Mouse (Mus musculus): ENCODE measurements around the gene Gm6657. TPM values are rescaled to one million over a fixed set of nuclear protein-coding genes. Genes with fewer than 3 reads are reported as not detected.
A peak's percentile ranks its signal among the peaks of the same experiment; 100 is the strongest.

Gm6657 gene
- not detected in 2 replicates for polyA plus RNA-seq (2014; fragmentation: Nextera tagmentation; extraction: Ambion mirVana)

DNA sequence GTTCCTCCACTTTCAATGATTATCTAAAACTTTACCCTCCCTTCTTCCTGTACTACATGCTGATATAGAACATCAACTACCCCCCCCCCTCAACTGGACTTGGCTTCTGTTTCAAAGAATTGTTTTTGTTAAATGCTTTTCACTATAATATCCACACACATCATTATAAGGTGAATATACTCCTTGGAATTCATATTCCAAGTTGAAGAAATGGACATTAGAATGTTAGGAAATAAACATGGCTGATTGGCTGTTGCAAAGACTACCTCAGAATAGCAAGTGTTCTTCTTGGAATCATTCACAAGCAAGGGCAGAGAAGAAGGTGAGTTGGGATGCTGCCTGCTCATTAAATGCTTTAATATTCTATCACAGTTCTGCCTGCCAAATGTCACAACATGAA lies at the start of gene Gm6657:
TSS of gene Gm6657 (plus strand) at position 301 of the 400 bp plus-strand sequence.
- H3K27me3 ChIP-seq (ENCODE audit: control insufficient read depth, insufficient read depth, low read length): no peaks in the 10 kb centered on the region
- no peak within 1 kb of the TSS for H3K4me3 ChIP-seq (replicated peaks; ENCODE audit: low read depth, low read length)
- no peak within 1 kb of the TSS for H3K9ac ChIP-seq (replicated peaks; ENCODE audit: low read length)
- DNase-seq: no peak
- no peak within 1 kb of the TSS for H3K27ac ChIP-seq (replicated peaks; ENCODE audit: low read depth, low read length)
- no peak for ATAC-seq (ENCODE audit: low FRiP score, low TSS enrichment)
- H3K4me1 ChIP-seq (ENCODE audit: control insufficient read depth, insufficient read depth, low read length): no peaks in the 10 kb centered on the region
- H3K36me3 ChIP-seq (ENCODE audit: control insufficient read depth, insufficient read depth, low read length): no peaks in the 10 kb centered on the region
- H3K9me3 ChIP-seq (ENCODE audit: control insufficient read depth, low read length): no peaks in the 10 kb centered on the region
- H3K4me2 ChIP-seq (ENCODE audit: low read length): no peak within 1 kb of the TSS

DNA sequence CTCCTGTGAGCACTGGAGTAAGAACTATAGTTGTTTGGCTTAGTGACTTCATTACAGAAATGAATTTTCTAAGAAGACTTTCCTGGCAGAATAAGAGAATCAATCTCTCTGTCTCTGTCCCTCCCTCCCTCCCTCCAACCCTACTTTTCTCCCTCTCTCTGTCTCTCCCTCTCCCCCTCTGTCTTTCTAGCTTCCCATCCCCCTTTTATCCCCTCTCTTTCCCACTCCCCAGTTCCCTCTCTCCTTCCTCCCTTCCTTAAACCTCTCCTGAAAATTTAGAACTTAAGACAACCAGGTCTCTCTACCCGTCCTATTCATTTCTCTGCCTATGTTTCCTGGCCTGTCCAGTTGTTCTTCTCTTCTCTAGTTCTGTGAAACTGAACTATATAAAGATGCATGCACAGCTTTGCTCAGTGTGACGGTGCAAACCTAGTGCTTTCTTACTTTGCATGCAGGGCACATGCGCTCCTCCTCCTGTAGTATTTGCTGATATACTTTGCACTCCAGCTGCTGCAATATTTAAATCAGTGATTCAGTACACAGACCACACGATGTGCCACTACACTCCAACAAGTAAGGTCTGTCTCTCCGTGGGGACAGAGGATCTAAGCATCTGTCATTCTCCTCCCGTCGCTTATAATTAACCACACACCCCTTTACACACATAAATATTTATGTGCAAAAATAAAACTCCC lies 40.6 kb upstream of the Gm6657 start:
- DNase-seq (peak; percentile 85), ATAC-seq (ENCODE audit: low FRiP score, low TSS enrichment) (peak; percentile 93)
- peaks cover 31% of the 10 kb centered on the region for H3K4me1 ChIP-seq (ENCODE audit: control insufficient read depth, insufficient read depth, low read length)
- H3K36me3 ChIP-seq (ENCODE audit: control insufficient read depth, insufficient read depth, low read length): no peaks in the 10 kb centered on the region
- H3K4me2 ChIP-seq (ENCODE audit: low read length): peak overlapping the region; percentile 33
- 9% methylated on average over 7 of the region's 7 CpGs for WGBS
- no peaks in the 10 kb centered on the region for H3K27me3 ChIP-seq (ENCODE audit: control insufficient read depth, insufficient read depth, low read length)
- H3K4me3 ChIP-seq (replicated peaks; ENCODE audit: low read depth, low read length): no peak overlapping the region
- H3K27ac ChIP-seq (replicated peaks; ENCODE audit: low read depth, low read length): peak overlapping the region; percentile 58
- no peaks in the 10 kb centered on the region for H3K9me3 ChIP-seq (ENCODE audit: control insufficient read depth, low read length)
- H3K9ac ChIP-seq (replicated peaks; ENCODE audit: low read length): 0 out of 2 replicates have a peak overlapping the region, but pooled peaks have one; percentile 4

DNA sequence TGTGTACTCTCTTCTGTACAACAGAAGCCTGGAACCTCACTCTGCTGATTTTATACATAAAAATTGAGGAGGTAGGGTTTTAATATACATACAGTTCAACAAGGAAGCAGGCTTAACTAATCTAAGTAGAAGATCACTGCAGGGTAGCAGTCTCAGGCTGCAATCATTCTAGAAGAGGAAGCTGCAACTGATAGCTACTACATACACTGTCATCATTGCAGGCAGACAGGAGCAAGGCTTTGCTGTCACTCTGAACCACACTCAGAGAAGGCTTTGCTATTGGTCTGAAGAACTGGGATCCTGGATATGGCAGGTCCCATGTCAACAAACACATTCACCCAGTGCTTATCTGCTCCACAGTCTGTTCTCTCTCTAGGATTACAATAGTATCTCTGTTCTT lies 23.9 kb upstream of the Gm6657 start:
- Histone ChIP-seq H3K9me3 (ENCODE audit: control insufficient read depth, low read length) (no peaks in the 10 kb centered on the region), H3K4me3 (replicated peaks; ENCODE audit: low read depth, low read length) (no peak overlapping the region), H3K4me1 (ENCODE audit: control insufficient read depth, insufficient read depth, low read length) (no peaks in the 10 kb centered on the region), H3K36me3 (ENCODE audit: control insufficient read depth, insufficient read depth, low read length) (no peaks in the 10 kb centered on the region), H3K27me3 (ENCODE audit: control insufficient read depth, insufficient read depth, low read length) (no peaks in the 10 kb centered on the region), H3K9ac (replicated peaks; ENCODE audit: low read length) (no peak overlapping the region), H3K4me2 (ENCODE audit: low read length) (no peak overlapping the region), H3K27ac (replicated peaks; ENCODE audit: low read depth, low read length) (no peak overlapping the region)
- ATAC-seq (ENCODE audit: low FRiP score, low TSS enrichment) (no peak), DNase-seq (no peak)

DNA sequence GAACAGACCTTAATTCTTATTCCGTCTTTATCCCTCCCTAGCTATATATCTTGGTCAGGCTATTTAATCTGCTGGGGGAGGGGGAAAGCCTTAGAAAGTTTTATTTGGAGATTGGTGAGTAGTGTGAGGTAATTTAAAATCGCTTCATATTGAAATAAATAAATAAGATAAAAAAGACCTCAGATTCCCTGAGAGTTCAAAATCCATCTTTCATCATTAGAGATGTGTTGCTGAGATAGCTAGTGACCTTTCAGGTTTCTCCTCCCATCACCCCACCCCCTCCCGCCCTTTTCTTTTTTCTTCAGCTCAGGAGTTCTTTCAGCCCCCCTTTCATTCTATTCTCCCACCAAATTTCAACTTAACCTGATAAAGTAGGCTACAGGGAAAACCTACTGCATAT lies 20.1 kb upstream of the Gm6657 start:
- H3K27me3 ChIP-seq (ENCODE audit: control insufficient read depth, insufficient read depth, low read length): no peaks in the 10 kb centered on the region
- no peaks in the 10 kb centered on the region for H3K36me3 ChIP-seq (ENCODE audit: control insufficient read depth, insufficient read depth, low read length)
- H3K4me1 ChIP-seq (ENCODE audit: control insufficient read depth, insufficient read depth, low read length): peaks cover 5% of the 10 kb centered on the region; the same call in 1 of the 2 replicates
- WGBS: 82% methylated on average over 3 of the region's 3 CpGs
- H3K4me3 ChIP-seq (replicated peaks; ENCODE audit: low read depth, low read length): no peak overlapping the region
- H3K4me2 ChIP-seq (ENCODE audit: low read length): no peak overlapping the region
- DNase-seq (no peak), ATAC-seq (ENCODE audit: low FRiP score, low TSS enrichment) (no peak)
- H3K9ac ChIP-seq (replicated peaks; ENCODE audit: low read length): no peak overlapping the region
- no peaks in the 10 kb centered on the region for H3K9me3 ChIP-seq (ENCODE audit: control insufficient read depth, low read length)
- no peak overlapping the region for H3K27ac ChIP-seq (replicated peaks; ENCODE audit: low read depth, low read length)

DNA sequence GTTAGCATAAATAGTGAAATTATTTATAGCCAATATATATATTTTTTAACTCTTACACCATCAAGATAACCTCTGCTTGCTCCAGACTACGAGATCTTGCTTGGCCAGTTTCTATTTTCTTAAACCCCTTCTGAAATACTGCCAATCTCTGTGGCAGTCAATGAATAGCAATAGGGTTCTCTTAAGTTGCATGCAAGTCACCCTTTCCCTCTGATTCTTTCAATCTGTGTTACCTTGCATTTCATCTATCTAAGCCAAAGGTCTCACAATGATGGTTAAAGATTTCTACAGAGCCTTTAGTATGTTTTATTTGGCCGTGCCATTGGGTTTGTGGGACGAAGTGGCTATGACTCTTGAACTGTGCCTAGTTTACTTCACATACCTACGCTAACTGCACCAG lies 19.4 kb upstream of the Gm6657 start:
- Histone ChIP-seq H3K4me2 (ENCODE audit: low read length) (no peak overlapping the region), H3K4me3 (replicated peaks; ENCODE audit: low read depth, low read length) (no peak overlapping the region), H3K36me3 (ENCODE audit: control insufficient read depth, insufficient read depth, low read length) (no peaks in the 10 kb centered on the region), H3K9me3 (ENCODE audit: control insufficient read depth, low read length) (no peaks in the 10 kb centered on the region), H3K4me1 (ENCODE audit: control insufficient read depth, insufficient read depth, low read length) (peaks cover 5% of the 10 kb centered on the region; the same call in 1 of the 2 replicates), H3K27me3 (ENCODE audit: control insufficient read depth, insufficient read depth, low read length) (no peaks in the 10 kb centered on the region), H3K27ac (replicated peaks; ENCODE audit: low read depth, low read length) (no peak overlapping the region), H3K9ac (replicated peaks; ENCODE audit: low read length) (no peak overlapping the region)
- ATAC-seq (ENCODE audit: low FRiP score, low TSS enrichment) (no peak), DNase-seq (no peak)
- 91% methylated on average over 4 of the region's 4 CpGs for WGBS

DNA sequence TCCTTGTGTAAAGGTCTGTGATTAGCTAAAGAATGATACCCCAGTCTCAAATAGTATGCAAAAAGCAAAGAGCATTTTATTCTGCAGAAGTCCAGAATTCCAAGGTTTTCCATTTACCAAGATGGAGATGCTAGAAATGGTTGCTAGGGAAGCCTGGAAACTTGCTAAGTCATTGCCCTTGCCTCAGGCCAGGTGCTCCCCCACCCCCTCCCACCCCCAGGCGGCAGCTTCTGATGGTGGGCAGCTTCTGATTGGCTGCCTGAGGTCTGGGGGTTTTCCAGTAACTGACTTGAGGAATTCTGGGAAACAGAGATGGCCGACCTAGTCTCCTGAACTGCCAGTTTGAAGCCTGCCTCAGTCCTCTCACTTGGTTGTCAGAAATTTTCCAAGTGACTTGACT lies 12.6 kb upstream of the Gm6657 start:
- Histone ChIP-seq H3K4me3 (replicated peaks; ENCODE audit: low read depth, low read length) (no peak overlapping the region), H3K4me1 (ENCODE audit: control insufficient read depth, insufficient read depth, low read length) (peaks cover 5% of the 10 kb centered on the region; the same call in 1 of the 2 replicates), H3K9ac (replicated peaks; ENCODE audit: low read length) (no peak overlapping the region), H3K9me3 (ENCODE audit: control insufficient read depth, low read length) (no peaks in the 10 kb centered on the region), H3K36me3 (ENCODE audit: control insufficient read depth, insufficient read depth, low read length) (no peaks in the 10 kb centered on the region), H3K27ac (replicated peaks; ENCODE audit: low read depth, low read length) (no peak overlapping the region), H3K4me2 (ENCODE audit: low read length) (no peak overlapping the region), H3K27me3 (ENCODE audit: control insufficient read depth, insufficient read depth, low read length) (no peaks in the 10 kb centered on the region)
- WGBS: 52% methylated on average over 2 of the region's 2 CpGs
- no peak for ATAC-seq (ENCODE audit: low FRiP score, low TSS enrichment)
- DNase-seq: no peak

DNA sequence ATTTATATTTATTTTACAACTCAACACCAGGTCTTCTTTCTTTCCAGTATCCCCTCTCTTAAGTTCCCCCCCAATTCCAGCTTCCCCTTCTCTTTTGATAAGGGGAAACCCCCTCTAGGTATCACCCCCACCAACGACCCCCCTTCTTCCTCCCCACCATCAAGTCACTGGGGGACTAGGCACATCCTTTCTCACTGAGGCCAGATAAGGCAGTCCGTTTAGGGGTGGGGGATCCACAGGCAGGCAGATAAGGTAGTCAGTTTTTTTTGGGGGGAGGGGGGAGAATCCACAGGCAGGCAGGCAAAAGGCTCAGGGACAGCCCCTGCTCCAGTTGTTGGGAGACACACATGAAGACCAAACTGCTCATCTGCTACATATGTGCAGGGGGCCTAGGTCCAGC lies 1.3 kb downstream of the Gm6657 start:
- H3K36me3 ChIP-seq (ENCODE audit: control insufficient read depth, insufficient read depth, low read length): no peaks in the 10 kb centered on the region
- 68% methylated on average over 2 of the region's 2 CpGs for WGBS
- H3K9me3 ChIP-seq (ENCODE audit: control insufficient read depth, low read length): no peaks in the 10 kb centered on the region
- no peak overlapping the region for H3K9ac ChIP-seq (replicated peaks; ENCODE audit: low read length)
- H3K4me3 ChIP-seq (replicated peaks; ENCODE audit: low read depth, low read length): no peak overlapping the region
- H3K4me1 ChIP-seq (ENCODE audit: control insufficient read depth, insufficient read depth, low read length): no peaks in the 10 kb centered on the region
- no peak overlapping the region for H3K27ac ChIP-seq (replicated peaks; ENCODE audit: low read depth, low read length)
- ATAC-seq (ENCODE audit: low FRiP score, low TSS enrichment): no peak
- DNase-seq: no peak
- H3K27me3 ChIP-seq (ENCODE audit: control insufficient read depth, insufficient read depth, low read length): no peaks in the 10 kb centered on the region
- no peak overlapping the region for H3K4me2 ChIP-seq (ENCODE audit: low read length)

DNA sequence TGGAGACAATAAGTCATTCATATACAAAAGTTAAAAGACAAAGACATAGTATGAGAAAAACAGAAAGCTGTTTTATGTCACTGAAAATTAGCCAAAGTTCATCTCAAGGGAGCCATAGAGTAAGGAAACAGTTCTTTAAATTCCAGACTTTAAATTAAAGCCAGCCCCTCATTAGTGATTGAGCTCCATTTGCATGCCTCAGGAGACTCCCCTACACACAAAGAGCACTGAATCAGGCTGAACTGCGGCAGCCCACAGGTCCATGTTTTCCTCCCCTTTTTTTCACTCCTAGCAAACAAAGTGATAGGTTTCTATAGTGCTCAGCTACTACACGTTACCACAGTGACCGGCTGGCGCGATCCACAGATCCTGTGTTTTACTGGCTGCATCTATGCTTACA lies 9.6 kb downstream of the Gm6657 start:
- DNase-seq: peak; percentile 5

DNA sequence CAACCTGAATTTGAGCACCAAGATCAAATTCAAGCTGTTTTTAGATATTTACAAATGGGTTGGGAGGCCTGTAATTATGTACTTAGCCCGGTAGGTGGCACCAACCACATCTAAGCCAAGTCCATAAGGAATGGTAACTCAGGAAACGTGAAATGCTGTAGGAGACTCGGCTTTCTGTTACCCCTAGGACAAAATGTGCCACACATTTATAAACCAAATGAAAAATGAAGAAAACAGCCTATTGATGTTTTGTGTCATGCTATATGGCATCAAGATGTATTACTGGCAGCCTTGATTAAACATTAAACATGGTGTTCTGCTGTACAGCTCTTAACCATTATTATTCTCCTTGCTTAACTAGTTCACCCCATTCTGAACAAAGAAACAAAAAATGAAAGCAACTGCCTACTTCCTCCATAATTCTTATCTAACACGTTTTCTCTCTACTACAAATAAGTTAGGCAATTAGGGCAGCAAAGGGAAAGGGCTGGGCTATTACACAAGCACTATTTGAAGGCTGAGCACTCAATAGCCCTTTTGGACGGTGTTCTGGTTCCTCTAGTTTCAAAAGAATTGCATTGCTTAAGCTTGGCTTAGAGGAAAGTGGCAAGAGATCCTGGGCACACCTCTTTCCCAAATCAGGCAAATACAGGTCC lies 12.0 kb downstream of the Gm6657 start:
- DNase-seq (peak; percentile 89), ATAC-seq (ENCODE audit: low FRiP score, low TSS enrichment) (no peak)
- 16% methylated on average over 5 of the region's 5 CpGs for WGBS

More for the DNA sequence above, 9.6 kb downstream of the Gm6657 start:
- no peak overlapping the region for H3K9ac ChIP-seq (replicated peaks; ENCODE audit: low read length)
- H3K36me3 ChIP-seq (ENCODE audit: control insufficient read depth, insufficient read depth, low read length): no peaks in the 10 kb centered on the region
- H3K27ac ChIP-seq (replicated peaks; ENCODE audit: low read depth, low read length): no peak overlapping the region
- no peaks in the 10 kb centered on the region for H3K4me1 ChIP-seq (ENCODE audit: control insufficient read depth, insufficient read depth, low read length)
- H3K4me2 ChIP-seq (ENCODE audit: low read length): no peak overlapping the region
- no peak overlapping the region for H3K4me3 ChIP-seq (replicated peaks; ENCODE audit: low read depth, low read length)
- no peaks in the 10 kb centered on the region for H3K27me3 ChIP-seq (ENCODE audit: control insufficient read depth, insufficient read depth, low read length)
- no peaks in the 10 kb centered on the region for H3K9me3 ChIP-seq (ENCODE audit: control insufficient read depth, low read length)
- 58% methylated on average over 5 of the region's 5 CpGs for WGBS
- no peak for ATAC-seq (ENCODE audit: low FRiP score, low TSS enrichment)

More for the DNA sequence above, 12.0 kb downstream of the Gm6657 start:
- H3K9me3 ChIP-seq (ENCODE audit: control insufficient read depth, low read length): no peaks in the 10 kb centered on the region
- no peak overlapping the region; the same call in 1 of the 2 replicates for H3K4me2 ChIP-seq (ENCODE audit: low read length)
- H3K4me3 ChIP-seq (replicated peaks; ENCODE audit: low read depth, low read length): no peak overlapping the region
- no peak overlapping the region for H3K9ac ChIP-seq (replicated peaks; ENCODE audit: low read length)
- H3K27ac ChIP-seq (replicated peaks; ENCODE audit: low read depth, low read length): no peak overlapping the region
- no peaks in the 10 kb centered on the region for H3K36me3 ChIP-seq (ENCODE audit: control insufficient read depth, insufficient read depth, low read length)
- no peaks in the 10 kb centered on the region for H3K27me3 ChIP-seq (ENCODE audit: control insufficient read depth, insufficient read depth, low read length)
- H3K4me1 ChIP-seq (ENCODE audit: control insufficient read depth, insufficient read depth, low read length): no peaks in the 10 kb centered on the region

Measured in midbrain, embryonic 14.5 days (tissue).